Mouse (Mus musculus) neural tube, embryonic 11.5 days (tissue): ENCODE data around the gene Asb15. TPM values are rescaled to one million over a fixed set of nuclear protein-coding genes. Genes with fewer than 3 reads are reported as not detected.

Experiments used
- ATAC-seq: fragments of 200-750 bp; cut with Nextera tagmentation; 2 replicates; pipeline ENCODE4 v1.8.0; 2017; ENCODE audit warnings: moderate number of reproducible peaks, mild to moderate bottlenecking, moderate TSS enrichment, moderate library complexity; ENCODE audit not compliant: insufficient read depth, low FRiP score, low TSS enrichment
- DNase-seq: peaks from one replicate; pipeline ENCODE4 v3.0.0-alpha.2; 2015; ENCODE audit warnings: low spot score
- H3K27ac ChIP-seq: fragments of 300-500 bp; sonication (generic); 2 replicates; pipeline ENCODE4 v1.5.1; 2014; ENCODE audit warnings: low read depth, mild to moderate bottlenecking, low read length
- H3K27me3 ChIP-seq: fragments of 300-500 bp; sonication (generic); 2 replicates; pipeline ENCODE4 v1.6.1; 2014; ENCODE audit warnings: mild to moderate bottlenecking, low read length, mixed read lengths; ENCODE audit not compliant: control insufficient read depth, insufficient read depth
- H3K36me3 ChIP-seq: fragments of 300-500 bp; sonication (generic); 2 replicates; pipeline ENCODE4 v1.6.1; 2014; ENCODE audit warnings: mild to moderate bottlenecking, low read length, moderate library complexity, mixed read lengths; ENCODE audit not compliant: control insufficient read depth, insufficient read depth
- H3K4me1 ChIP-seq: fragments of 300-500 bp; sonication (generic); 2 replicates; pipeline ENCODE4 v1.6.1; 2014; ENCODE audit warnings: low read length, mixed read lengths; ENCODE audit not compliant: control insufficient read depth, insufficient read depth
- H3K4me2 ChIP-seq: fragments of 300-500 bp; sonication (generic); 2 replicates; pipeline ENCODE4 v1.6.1; 2014; ENCODE audit warnings: low read depth, mild to moderate bottlenecking, moderate library complexity
- H3K4me3 ChIP-seq: fragments of 300-500 bp; sonication (generic); 2 replicates; pipeline ENCODE4 v1.5.1; 2014; ENCODE audit warnings: low read depth, low read length
- H3K9ac ChIP-seq: fragments of 300-500 bp; sonication (generic); 2 replicates; pipeline ENCODE4 v1.6.1; 2014; ENCODE audit warnings: mild to moderate bottlenecking, low read length
- H3K9me3 ChIP-seq: fragments of 300-500 bp; sonication (generic); 2 replicates; pipeline ENCODE4 v1.6.1; 2016; ENCODE audit warnings: low read length; ENCODE audit not compliant: control insufficient read depth
- WGBS: fragments of 180-500 bp; shearing (Covaris S2); extraction: QIAGEN DNeasy Blood & Tissue Kit; methylation state at CpG from one replicate; pipeline ENCODE4 v1.1.7; 2014; 5-methylcytosine and 5-hydroxymethylcytosine counted together
- polyA plus RNA-seq: library from polyadenylated mRNA; unstranded; fragments of >200 nt; fragmentation: Nextera tagmentation; extraction: Ambion mirVana; gene quantifications from 2 replicates; pipeline ENCODE4 v1.2.1, GENCODE M21; 2014

Asb15 gene
- polyA plus RNA-seq, 1 experiment from 2014 or later: not detected

- Histone ChIP-seq H3K4me1 (no peaks in the 10 kb centered on the region; the same call in 1 of the 2 replicates), H3K9ac (no peak overlapping the region), H3K27ac (no peak overlapping the region), H3K36me3 (no peaks in the 10 kb centered on the region), H3K4me2 (no peak overlapping the region), H3K9me3 (no peaks in the 10 kb centered on the region), H3K27me3 (no peaks in the 10 kb centered on the region), H3K4me3 (no peak overlapping the region)
- DNase-seq (no peak), ATAC-seq (no peak)
- 26% methylated on average over 4 of the region's 4 CpGs for WGBS
These were observed 2.2 kb downstream of the Asb15 start for GRCm38 (mm10) chr6:24530166-24530565.

- Histone ChIP-seq H3K4me1 (no peaks in the 10 kb centered on the region; the same call in 1 of the 2 replicates), H3K9ac (no peak overlapping the region), H3K27ac (no peak overlapping the region), H3K36me3 (no peaks in the 10 kb centered on the region), H3K9me3 (no peaks in the 10 kb centered on the region), H3K4me2 (no peak overlapping the region), H3K27me3 (no peaks in the 10 kb centered on the region), H3K4me3 (no peak overlapping the region)
- WGBS: 65% methylated on average over 11 of the region's 11 CpGs
- ATAC-seq (no peak), DNase-seq (no peak)
These were observed 2.9 kb downstream of the Asb15 start for GRCm38 (mm10) chr6:24530711-24531420.

DNA sequence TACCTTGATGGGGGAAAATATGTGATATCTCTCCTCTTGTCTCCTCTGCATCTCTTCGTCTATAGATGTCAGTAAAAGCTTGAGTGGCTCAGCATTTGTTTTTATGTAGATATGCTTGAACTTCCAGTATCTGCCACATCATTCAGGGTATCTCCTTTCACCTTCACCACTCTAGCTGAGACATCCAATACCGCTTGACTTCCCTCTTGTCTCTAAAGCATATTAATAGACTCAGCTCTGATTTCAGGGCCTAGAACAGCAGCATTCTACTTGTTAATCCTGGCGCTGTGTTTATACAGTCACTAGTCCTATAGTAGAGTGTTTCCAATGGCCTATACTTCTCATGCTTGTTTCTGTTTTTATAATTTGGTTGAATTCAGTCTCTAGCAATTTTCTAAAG, 4.9 kb downstream of the Asb15 start:
- WGBS: 81% methylated on average over 3 of the region's 3 CpGs
- no peak overlapping the region for H3K27ac ChIP-seq
- ATAC-seq (no peak), DNase-seq (no peak)
- H3K4me3 ChIP-seq: no peak overlapping the region
- H3K36me3 ChIP-seq: no peaks in the 10 kb centered on the region
- no peaks in the 10 kb centered on the region for H3K9me3 ChIP-seq
- H3K9ac ChIP-seq: no peak overlapping the region
- no peaks in the 10 kb centered on the region for H3K27me3 ChIP-seq
- H3K4me1 ChIP-seq: no peaks in the 10 kb centered on the region
- H3K4me2 ChIP-seq: no peak overlapping the region

DNA sequence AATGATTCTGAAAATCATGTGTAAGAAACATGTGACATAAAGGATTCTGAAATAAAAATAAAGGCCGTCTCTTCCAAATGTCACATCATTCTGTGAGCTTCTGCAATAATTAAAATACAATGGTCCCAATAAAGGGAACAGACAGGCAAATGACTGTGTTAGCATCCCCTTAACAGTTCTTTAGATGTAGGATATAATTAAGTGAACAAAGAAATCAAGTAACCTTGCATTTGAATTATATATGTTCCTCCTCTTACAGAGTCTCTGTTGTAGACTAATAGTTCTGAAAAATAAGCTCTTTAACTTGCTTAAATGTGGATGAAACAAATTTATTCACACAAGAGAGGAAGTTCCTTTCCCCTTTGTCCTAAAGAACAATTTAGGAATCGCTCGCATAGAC, 10.5 kb downstream of the Asb15 start:
- 87% methylated on average over 3 of the region's 3 CpGs for WGBS
- no peaks in the 10 kb centered on the region for H3K9me3 ChIP-seq
- H3K27ac ChIP-seq: no peak overlapping the region
- no peaks in the 10 kb centered on the region for H3K4me1 ChIP-seq
- H3K4me2 ChIP-seq: no peak overlapping the region
- H3K9ac ChIP-seq: no peak overlapping the region
- H3K27me3 ChIP-seq: no peaks in the 10 kb centered on the region
- H3K4me3 ChIP-seq: no peak overlapping the region
- H3K36me3 ChIP-seq: no peaks in the 10 kb centered on the region
- no peak for ATAC-seq
- DNase-seq: no peak

GRCm38 (mm10) chr6:24540106-24540505, 12.2 kb downstream of the Asb15 start:
- 76% methylated on average over 4 of the region's 4 CpGs for WGBS
- Histone ChIP-seq H3K4me1 (no peaks in the 10 kb centered on the region), H3K9ac (no peak overlapping the region), H3K36me3 (no peaks in the 10 kb centered on the region), H3K9me3 (no peaks in the 10 kb centered on the region), H3K27me3 (no peaks in the 10 kb centered on the region), H3K27ac (no peak overlapping the region), H3K4me2 (no peak overlapping the region), H3K4me3 (no peak overlapping the region)
- ATAC-seq (no peak), DNase-seq (no peak)

DNA sequence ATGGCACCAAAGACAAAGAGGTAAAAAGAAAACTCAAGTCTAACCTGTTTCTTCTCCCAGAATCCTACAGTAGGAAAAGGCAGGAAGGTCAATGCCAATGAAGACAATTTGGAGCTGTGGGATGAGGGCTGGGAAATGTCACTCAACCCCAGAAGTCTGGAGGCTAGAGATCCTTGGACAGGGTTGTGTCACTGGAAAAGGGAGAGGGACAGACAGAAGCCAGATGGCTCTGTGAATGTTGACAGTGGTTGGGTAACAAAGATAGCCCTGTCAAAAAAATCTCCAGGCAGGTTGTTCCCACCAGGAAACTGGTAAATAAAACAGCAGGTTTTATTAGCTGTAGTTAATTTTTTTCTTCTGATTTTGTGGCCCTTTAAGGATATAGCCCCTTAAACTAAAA, 14.4 kb downstream of the Asb15 start:
- Histone ChIP-seq H3K27ac (no peak overlapping the region), H3K27me3 (no peaks in the 10 kb centered on the region), H3K9ac (no peak overlapping the region), H3K4me1 (no peaks in the 10 kb centered on the region), H3K4me2 (no peak overlapping the region), H3K36me3 (no peaks in the 10 kb centered on the region), H3K9me3 (no peaks in the 10 kb centered on the region), H3K4me3 (no peak overlapping the region)
- no peak for ATAC-seq
- no peak for DNase-seq

GRCm38 (mm10) chr6:24543119-24543591, 15.2 kb downstream of the Asb15 start:
- WGBS: 74% methylated on average over 6 of the region's 6 CpGs

DNA sequence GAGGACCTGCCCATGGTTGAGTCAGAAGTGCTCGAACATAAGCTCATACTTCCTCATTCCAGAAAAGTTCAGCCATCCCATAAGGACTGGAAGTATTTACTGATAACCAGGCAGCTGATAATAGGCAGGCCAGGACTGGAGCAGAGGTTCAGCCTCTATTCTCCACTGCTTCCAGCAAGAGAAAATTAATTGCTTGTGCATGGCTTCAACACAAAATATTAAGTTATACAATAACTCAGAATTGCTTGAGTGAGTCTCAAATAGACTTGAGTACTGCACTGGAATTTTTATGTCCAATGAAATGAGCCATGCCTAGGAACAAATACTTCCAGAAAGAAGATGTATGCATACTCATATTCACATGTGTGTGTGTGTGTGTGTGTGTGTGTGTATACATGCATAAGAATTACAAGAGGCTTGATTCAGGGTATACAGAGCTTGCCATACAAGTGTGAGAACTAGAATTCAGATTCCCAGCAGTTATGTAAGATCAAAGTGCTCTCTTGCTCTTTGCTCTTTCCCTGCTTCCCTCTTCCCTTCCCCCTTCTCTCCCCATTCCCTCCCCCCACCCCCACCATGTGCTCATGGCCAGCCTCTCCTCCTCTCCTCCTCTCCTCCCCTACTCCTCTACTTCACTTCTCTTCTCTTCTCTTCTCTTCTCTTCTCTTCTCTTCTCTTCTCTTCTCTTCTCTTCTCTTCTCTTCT, 18.9 kb downstream of the Asb15 start:
- Histone ChIP-seq H3K36me3 (no peaks in the 10 kb centered on the region), H3K9ac (no peak overlapping the region), H3K9me3 (no peaks in the 10 kb centered on the region), H3K27me3 (no peaks in the 10 kb centered on the region), H3K27ac (no peak overlapping the region), H3K4me3 (no peak overlapping the region), H3K4me1 (no peaks in the 10 kb centered on the region), H3K4me2 (no peak overlapping the region)
- 91% methylated on average over 1 of the region's 1 CpGs for WGBS
- DNase-seq (no peak), ATAC-seq (no peak)

More at GRCm38 (mm10) chr6:24543119-24543591, 15.2 kb downstream of the Asb15 start:
- no peaks in the 10 kb centered on the region for H3K36me3 ChIP-seq
- H3K4me3 ChIP-seq: no peak overlapping the region
- DNase-seq (no peak), ATAC-seq (no peak)
- no peaks in the 10 kb centered on the region for H3K4me1 ChIP-seq
- no peak overlapping the region for H3K4me2 ChIP-seq
- H3K9me3 ChIP-seq: no peaks in the 10 kb centered on the region
- H3K27ac ChIP-seq: no peak overlapping the region
- no peaks in the 10 kb centered on the region for H3K27me3 ChIP-seq
- no peak overlapping the region for H3K9ac ChIP-seq

GRCm38 (mm10) chr6:24549801-24550200, 21.9 kb downstream of the Asb15 start:
- no peak overlapping the region for H3K4me2 ChIP-seq
- H3K27me3 ChIP-seq: no peaks in the 10 kb centered on the region
- H3K9me3 ChIP-seq: no peaks in the 10 kb centered on the region
- H3K27ac ChIP-seq: no peak overlapping the region
- no peaks in the 10 kb centered on the region for H3K4me1 ChIP-seq
- DNase-seq (no peak), ATAC-seq (no peak)
- no peak overlapping the region for H3K4me3 ChIP-seq
- 86% methylated on average over 2 of the region's 2 CpGs for WGBS
- no peak overlapping the region for H3K9ac ChIP-seq
- no peaks in the 10 kb centered on the region for H3K36me3 ChIP-seq
